Mouse (Mus musculus) MEL (cell line): Measurements from ENCODE around the gene Ltc4s.

Experiments
- CTCF ChIP-seq, 3 experiments: IDR thresholded peaks in 2 of 3; conservative IDR thresholded peaks in 1 of 3; 2 replicates each; pipeline ENCODE4 v1.5.1; 2011 to 2012; ENCODE audit warnings: low read length in 3 of 3, low read depth in 2 of 3, mild to moderate bottlenecking in 2 of 3, improper control_type of control experiment in 1 of 3, inconsistent platforms in 1 of 3, mixed read lengths in 1 of 3, moderate library complexity in 1 of 3; ENCODE audit not compliant: control insufficient read depth in 1 of 3, insufficient read depth in 1 of 3, poor library complexity in 1 of 3, severe bottlenecking in 1 of 3
- ELF1 ChIP-seq: IDR thresholded peaks from 2 replicates; pipeline ENCODE4 v1.6.1; 2014; ENCODE audit warnings: low read depth, mild to moderate bottlenecking, inconsistent platforms, low read length, improper control_type of control experiment, moderate library complexity
- EP300 ChIP-seq, 2 experiments: IDR thresholded peaks; 2 replicates each; pipeline ENCODE4 v1.6.1; 2011; ENCODE audit warnings: improper control_type of control experiment in 2 of 2, low read length in 2 of 2, low read depth in 1 of 2, mild to moderate bottlenecking in 1 of 2
- ETS1 ChIP-seq: IDR thresholded peaks from 2 replicates; pipeline ENCODE4 v1.6.1; 2012; ENCODE audit warnings: low read depth, mild to moderate bottlenecking, inconsistent platforms, low read length, improper control_type of control experiment, moderate library complexity
- HCFC1 ChIP-seq: IDR thresholded peaks from 2 replicates; pipeline ENCODE4 v1.6.1; 2012; ENCODE audit warnings: low read depth, mild to moderate bottlenecking, inconsistent platforms, low read length, improper control_type of control experiment, moderate library complexity
- MAFK ChIP-seq: IDR thresholded peaks from 2 replicates; pipeline ENCODE4 v1.6.1; 2011; ENCODE audit warnings: low read depth, mild to moderate bottlenecking, low read length, improper control_type of control experiment, borderline replicate concordance
- MYB ChIP-seq: IDR thresholded peaks from 2 replicates; pipeline ENCODE4 v1.6.1; 2011; ENCODE audit warnings: mild to moderate bottlenecking, low read depth, low read length, improper control_type of control experiment
- POLR2A ChIP-seq, 2 experiments: IDR thresholded peaks; 2 replicates each; pipeline ENCODE4 v1.6.1; 2011 to 2012; ENCODE audit warnings: low read length in 2 of 2, mild to moderate bottlenecking in 2 of 2, control low read depth in 1 of 2, improper control_type of control experiment in 1 of 2, low read depth in 1 of 2, moderate library complexity in 1 of 2; ENCODE audit not compliant: control insufficient read depth in 1 of 2, insufficient read depth in 1 of 2, poor library complexity in 1 of 2
- RAD21 ChIP-seq: IDR thresholded peaks from 2 replicates; pipeline ENCODE4 v1.6.1; 2011; ENCODE audit warnings: mild to moderate bottlenecking, low read depth, low read length, improper control_type of control experiment
- SIN3A ChIP-seq: IDR thresholded peaks from 2 replicates; pipeline ENCODE4 v1.6.1; 2012; ENCODE audit warnings: low read length, improper control_type of control experiment, inconsistent platforms
- ZC3H11A ChIP-seq: IDR thresholded peaks from 2 replicates; pipeline ENCODE4 v1.6.1; 2012; ENCODE audit warnings: low read depth, mild to moderate bottlenecking, inconsistent platforms, low read length, improper control_type of control experiment
- ZKSCAN1 ChIP-seq: IDR thresholded peaks from 2 replicates; pipeline ENCODE4 v1.6.1; 2012; ENCODE audit warnings: low read depth, mild to moderate bottlenecking, inconsistent platforms, low read length, improper control_type of control experiment, moderate library complexity

- TF ChIP-seq POLR2A (IDR thresholded peaks at IDR 0.05; ENCODE audit: control insufficient read depth in 1 of 2, insufficient read depth in 1 of 2, low read depth in 1 of 2, low read length in 2 of 2, poor library complexity in 1 of 2) (no peak), CTCF (IDR thresholded peaks at IDR 0.05 in 2 of 3, conservative IDR thresholded peaks at IDR 0.05 in 1 of 3; ENCODE audit: control insufficient read depth in 1 of 3, insufficient read depth in 1 of 3, low read depth in 2 of 3, low read length in 3 of 3, poor library complexity in 1 of 3, severe bottlenecking in 1 of 3) (no peak), EP300 (IDR thresholded peaks at IDR 0.05; ENCODE audit: low read depth in 1 of 2, low read length in 2 of 2) (no peak), ETS1 (no peak), MAFK (no peak), ELF1 (no peak), MYB (no peak), HCFC1 (no peak), ZC3H11A (no peak), ZKSCAN1 (no peak), RAD21 (no peak), SIN3A (no peak)
These were observed 46.8 kb upstream of the Ltc4s start for GRCm38 (mm10) chr11:50285263-50285662.
